Mouse (Mus musculus) lung, postnatal 36 days (tissue): ENCODE measurements at regions not wholly inside any gene's neighbourhood (a gene's known extent, or its start where the extent isn't known, plus 50 kb on each side); places are given as distances from the start of the nearest gene placed in this dataset.
"Not testable (repeated sequence)": the region's sequence is repeated elsewhere in the genome, so short reads cannot be mapped to it uniquely, and the experiment has no call there.

ENCODE experiments used
- DNase-seq: peaks from one replicate; pipeline ENCODE4 v3.0.0; 2022; ENCODE audit warnings: mixed read lengths

DNA sequence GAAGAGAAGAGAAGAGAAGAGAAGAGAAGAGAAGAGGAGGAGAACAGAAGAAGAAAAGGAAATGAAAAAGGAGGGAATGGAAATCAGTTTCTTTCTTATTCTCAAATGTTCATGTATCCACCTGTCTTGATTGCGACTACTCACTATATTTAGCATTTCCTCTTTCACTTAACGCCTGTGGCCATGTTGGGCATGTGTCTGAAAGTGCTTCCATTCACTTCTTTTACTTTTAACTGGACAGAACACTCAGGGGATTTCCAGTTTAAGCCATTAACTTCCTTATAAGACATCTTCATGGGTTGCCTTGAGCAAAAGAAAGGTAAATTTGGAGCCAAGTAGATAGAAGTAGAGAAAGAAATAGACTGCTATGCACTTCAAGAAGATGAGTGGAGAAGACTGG lies 226.3 kb upstream of the Klf6 start:
- no peak for DNase-seq

DNA sequence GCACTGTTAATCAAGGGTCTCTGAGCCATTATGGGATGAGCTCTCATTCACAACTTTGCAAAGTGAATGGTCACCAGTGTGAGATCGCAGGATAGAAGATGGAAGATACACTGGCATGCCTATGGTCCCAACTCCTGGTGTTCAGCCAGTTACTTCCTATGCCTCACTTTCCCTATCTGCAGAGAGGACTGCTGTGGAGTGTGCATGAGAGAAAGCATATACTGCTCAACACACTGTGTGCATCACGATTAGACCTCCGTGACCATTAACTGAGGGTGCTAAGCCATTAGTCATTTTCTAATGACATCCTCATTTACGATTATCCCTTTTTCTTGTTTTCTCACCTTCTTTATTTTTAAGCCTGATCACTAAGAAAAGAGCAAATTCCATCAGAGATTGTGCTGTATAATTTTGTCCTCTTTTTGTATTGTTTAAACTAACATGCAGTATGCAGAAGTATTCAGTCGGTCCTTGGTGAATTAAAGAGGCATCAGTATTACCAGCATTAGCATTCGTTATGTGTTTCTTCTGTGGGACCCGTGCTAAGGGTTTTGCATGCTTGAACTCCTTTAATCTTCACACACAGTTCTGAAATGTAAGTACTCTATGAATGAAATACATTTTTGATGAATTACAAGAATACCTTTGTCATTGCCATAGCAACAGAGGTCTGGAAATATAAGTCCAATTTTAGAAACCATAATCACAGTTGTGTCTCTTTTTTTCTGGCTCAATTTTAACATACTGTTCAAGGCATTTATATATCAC lies 219.4 kb upstream of the Klf6 start:
- DNase-seq: no peak

DNA sequence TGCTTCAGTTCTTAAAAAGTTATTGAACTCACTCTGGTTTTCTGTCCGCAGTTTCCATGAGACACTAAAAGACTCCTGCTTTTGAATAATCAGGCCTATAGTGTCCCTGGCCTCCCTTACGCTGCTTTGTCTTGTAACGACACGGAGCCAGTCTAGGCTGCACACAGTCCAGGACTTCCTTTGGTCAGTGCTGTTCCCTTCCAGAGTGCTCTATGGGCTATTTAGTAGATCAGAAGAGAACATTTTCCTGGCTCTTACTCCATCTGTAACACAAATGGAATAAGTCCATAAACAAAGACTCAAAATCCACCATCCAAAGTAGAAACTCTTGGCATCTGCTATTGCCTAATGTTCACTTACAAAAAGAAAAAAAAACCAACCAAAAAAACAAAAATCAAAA lies 213.0 kb upstream of the Klf6 start:
- peak; percentile 11 for DNase-seq

DNA sequence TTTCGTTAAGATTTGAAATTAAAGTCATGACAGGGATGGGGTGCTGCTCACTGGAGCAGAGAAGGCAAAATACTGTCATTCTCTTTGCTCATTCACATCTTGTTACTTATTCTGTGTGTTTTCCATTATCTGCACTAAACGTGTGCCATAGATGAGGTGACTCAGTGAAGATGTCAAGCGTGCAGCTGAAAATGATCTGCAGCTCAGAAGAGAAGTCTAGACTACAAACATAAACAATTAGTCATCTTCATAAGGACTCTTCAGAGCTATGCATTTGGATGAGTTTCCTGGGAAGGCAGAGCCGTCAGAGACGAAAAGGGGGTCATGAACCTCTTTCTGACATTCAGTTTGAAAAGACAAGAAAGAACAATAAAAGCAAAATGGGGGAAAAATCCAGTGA lies 203.7 kb upstream of the Klf6 start:
- DNase-seq: no peak

DNA sequence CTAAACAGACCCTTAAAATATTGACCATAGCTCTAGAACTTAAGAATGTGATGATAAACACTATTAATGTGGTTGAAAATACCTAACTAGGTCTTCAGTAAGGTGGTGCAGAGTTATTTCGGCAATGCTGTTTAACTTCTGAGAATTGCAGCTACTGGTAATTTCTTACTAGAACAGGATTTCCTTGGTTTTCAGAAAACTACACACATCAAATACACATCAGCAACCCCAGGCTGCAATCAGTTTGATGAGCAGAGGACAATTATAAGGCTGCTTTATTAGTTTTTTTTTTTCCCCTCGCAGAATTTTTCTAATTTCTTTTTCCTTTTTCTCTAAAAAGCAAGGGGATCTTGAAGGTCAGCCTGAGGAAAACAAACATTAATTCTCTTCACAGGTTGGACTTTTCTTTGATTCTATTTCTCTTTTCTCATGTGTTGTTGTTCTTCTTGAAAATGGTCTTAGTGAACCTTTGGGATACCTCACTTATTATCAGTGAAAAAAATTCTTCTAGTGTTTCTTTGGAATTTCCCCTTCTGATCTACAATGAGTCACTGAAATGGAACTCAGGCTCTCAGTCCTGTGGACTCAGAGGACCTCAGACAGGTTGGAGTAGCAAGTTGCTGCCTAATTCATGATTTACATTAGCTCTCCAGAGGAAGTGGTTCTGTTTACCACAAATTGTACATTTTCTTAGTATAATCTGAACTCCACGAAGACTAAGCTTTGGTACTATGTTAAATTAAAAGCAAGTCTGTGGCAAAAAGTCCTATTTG lies 194.9 kb upstream of the Klf6 start:
- DNase-seq: peak; percentile 5

DNA sequence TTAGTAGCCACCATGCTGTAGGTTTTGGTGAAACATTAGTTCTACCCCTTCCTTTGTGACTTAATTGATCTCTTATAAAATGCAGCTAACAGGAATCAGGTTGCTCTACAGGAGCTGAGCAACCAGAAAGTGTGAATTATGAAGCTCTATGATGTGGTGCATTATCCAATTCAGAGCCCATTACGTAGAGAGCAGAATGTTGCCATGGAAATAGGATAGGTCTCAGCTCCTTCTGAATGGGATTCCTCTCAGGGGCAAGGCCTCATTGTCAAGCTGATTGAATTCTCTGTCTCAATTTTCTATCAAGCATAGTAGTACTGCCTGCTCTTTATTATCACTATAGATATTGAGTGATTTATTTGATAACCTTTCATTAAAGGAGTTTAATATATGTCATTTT lies 185.6 kb upstream of the Klf6 start:
- DNase-seq: no peak

DNA sequence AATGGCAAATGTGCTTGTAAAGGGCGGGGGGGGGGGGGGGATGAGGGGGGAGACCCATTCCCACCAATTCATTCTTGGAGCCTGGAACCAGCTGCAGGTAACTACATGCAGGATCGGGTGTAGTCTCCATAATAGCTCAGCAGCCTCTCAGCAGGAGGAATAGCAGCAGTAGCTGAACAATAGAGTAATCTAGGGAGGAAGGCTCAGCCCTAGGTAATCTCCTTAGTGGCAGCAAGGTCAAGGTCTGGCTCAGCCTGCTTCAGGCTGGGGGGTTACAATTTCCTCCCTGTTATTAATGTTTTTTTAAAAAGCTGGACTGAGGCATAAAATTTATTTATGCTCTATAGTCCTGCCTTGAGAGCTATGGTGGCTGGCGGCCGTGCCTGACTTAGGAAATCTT lies 171.2 kb upstream of the Klf6 start:
- no peak for DNase-seq

DNA sequence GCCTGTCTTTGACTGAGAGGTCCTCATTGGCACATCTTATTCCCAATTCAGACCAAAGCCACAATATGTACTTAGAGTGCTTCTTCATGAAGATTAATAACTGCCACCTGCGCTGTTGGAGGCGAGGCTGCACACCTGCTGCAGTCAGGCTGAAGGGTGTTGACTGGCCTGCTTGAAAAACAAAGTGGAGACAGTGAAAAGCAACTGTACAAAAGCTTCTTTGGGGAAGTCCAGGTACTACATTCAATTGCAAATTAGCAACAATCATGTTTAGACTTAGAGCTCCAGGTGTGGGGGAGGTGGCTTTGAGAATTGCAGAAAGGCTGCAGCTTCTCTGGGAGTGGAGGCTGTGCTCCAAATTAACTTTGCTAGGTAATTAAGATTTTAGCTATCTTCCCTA lies 170.6 kb upstream of the Klf6 start:
- DNase-seq: not testable (repeated sequence)

DNA sequence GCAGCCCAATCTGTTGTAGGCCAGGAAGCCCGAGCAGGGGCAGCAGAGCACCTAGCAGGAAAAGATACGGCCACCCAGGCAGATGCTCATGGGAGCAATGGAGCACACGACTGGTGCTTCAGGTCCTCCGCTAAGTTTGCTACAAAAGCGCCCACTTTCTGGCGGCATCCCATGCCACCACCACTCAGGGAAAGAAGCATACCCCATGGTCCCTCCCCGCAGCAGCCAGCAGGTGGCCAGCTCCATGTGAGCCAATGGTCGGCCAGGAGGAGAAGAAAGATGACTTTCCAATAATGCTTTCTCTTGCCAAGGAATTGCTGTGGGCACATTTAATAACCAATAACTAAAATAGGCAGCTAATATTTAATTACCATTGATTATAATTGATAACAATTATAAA lies 166.7 kb upstream of the Klf6 start:
- no peak for DNase-seq

DNA sequence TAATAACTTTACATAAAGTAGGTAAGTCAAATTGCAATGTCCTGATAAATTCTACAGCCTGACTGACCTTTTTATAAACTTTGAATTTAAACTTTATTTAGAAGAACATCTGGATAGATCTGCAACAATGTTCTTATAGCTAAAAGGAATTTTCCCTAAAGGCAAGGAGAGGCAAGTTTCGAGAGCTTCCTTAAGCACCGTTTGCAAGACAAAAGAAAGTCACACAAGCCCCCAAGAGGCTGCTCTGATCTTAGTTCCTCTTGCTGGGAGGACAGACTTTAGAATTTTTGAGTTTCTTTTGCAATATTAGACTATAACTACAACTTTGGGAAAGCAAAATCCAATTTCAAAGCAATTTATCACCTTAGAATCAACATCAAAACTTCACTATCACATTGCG lies 165.7 kb upstream of the Klf6 start:
- DNase-seq: not testable (repeated sequence)

DNA sequence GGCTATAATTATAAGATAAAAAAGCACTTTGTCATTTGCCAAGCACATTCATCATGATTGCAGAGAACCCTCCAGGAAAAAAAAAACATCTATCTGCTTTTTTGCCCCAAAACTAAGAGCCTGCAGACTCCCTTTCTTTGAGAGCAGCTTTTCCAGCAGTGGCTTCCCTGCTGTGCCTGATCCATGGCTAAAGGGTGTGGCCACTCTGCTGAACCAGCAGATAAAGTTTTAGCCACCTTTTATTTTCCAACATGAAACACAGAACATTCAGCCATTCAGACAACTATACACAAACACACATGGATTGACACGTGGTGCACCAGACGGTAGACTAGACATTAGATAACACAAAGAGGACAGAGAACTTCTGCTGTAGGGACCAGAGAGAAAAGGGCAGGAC lies 164.9 kb upstream of the Klf6 start:
- DNase-seq: peak; percentile 31

DNA sequence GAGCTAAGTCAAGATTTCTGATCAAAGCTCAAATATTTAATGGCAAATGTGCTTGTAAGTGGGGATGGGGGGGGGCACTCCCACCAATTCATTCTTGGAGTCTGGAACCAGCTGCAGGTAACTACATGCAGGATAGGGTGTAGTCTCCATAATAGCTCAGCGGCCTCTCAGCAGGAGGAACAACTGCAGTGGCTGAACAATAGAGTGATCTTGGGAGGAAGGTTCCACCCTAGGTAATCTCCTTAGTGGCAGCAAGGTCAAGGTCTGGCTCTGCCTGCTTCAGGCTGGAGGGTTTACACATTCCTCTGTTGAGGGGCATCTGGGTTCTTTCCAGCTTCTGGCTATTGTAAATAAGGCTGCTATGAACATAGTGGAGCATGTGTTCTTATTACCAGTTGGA lies 164.0 kb upstream of the Klf6 start:
- DNase-seq: not testable (repeated sequence)

DNA sequence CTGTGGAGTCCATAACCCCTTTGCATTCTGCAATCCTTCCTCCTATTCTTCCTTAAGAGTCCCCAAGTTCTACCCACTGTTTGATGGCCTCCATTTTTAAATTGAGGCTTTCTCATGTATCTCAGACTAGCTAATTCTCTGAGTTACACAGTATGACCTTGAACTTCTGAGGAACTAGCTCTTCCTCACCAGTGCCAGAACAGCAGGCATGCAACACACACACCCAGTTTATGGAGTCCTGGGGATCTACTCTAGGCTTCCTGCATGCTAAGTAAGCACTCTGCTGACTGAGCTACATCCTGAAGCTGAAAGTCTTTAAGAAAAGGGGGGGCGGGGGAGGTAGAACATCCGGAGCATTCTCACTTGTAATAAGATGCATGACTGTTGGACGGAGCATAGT lies 159.2 kb upstream of the Klf6 start:
- DNase-seq: no peak

DNA sequence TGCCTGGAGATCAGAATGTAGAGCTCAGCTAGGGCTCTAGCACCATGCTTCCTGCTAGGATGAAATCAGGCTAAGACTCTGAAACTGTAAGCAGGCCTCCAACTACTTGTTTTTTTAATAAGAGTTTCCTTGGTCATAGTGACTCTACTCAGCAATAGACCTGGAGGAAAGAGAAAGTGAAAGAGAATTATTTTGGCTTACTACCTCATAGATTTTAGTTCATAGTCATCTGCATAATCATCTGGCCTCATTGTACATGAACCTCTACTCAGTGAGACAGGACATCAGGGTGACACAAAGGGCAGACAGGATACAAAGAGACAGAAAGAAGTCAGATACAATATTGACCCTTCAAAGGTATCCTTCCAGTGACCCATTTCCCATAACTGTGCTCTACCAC lies 156.3 kb upstream of the Klf6 start:
- DNase-seq: no peak

DNA sequence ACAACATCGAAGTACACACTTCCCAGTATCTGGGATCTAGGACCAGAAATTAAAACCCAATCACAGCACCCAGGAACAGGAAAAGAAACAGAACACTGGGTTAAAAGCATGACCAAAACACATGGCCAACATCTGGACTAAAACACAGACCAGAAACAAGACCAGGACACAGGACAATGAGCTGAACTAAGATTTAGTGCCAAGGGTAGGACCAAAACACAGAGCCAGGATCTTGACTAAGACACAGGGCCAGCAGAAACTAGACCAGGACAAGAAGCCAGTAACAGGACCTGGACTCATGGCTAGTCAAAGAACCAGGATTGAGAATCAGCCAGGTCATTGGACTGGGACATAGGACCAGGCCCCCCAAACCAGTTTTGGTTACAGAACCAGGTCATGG lies 149.6 kb upstream of the Klf6 start:
- DNase-seq: no peak

DNA sequence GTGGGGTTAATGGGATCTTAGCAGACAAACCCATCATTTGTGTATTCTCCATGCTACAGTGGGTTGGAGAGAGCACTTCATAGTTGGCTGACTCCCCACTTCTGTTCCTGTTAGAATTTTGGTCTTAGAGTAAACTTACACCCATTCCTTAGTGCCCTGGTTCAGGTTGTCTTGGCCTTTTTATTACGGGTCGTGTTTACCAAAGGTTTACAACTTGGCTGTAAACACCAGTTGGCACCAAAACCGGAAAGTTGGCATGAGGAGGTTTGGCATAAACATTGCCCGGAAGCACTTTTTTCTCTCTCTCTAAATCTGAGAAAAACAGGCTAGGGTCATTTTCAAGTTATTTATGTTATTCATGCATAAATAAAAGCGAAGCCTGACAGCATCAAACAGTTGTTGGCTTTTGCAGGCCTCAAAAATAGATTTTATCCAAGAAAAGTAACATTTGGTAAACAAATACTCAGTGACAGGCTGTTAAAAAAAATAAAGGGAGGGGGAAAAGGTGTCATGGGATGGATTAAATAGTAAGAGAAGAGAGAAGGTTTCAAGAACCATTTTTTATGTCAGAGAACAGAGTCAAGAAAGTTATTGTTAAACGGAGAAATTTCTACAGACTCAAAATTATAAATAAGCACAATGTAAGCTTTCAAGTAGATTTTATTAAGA lies 148.0 kb upstream of the Klf6 start:
- peak; percentile 72 for DNase-seq

DNA sequence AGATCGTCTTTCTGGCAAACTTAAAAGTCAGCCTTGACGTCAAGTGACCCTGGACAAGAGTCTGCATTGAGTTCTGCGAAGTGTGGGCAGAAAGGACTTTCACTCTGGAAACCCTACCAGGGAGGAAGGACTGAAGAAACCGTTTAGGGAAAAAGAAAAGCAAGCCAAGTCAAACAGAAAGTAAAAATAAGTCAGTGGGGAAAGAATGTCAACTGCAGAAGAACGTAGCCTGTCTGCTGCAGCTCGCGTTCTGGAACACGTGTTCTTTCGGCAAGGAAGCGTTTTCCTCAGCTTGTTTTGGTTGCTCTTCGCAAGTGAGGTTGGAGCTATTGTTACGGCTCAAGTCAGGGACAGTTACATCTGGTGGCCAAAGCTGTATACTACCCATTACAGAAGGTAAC lies 147.1 kb upstream of the Klf6 start:
- DNase-seq: peak; percentile 79

DNA sequence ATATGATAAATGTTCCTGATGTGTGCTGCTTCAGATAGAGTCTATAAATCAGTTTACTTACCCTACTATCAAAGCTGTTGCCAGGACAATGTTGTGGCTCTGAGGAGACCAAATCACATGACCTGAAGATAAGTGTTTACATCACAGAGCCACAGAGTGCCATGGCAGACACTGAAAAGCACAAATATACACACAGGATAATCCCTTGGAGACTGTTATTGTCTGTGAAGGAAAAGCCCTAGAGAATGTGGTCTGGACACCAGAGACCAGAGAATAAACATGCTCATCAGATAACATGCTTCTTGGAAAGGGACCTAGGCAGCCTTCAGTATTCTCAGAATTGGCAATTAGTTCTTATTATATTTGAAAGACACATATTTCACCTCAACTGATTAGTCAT lies 146.5 kb upstream of the Klf6 start:
- peak; percentile 62 for DNase-seq

DNA sequence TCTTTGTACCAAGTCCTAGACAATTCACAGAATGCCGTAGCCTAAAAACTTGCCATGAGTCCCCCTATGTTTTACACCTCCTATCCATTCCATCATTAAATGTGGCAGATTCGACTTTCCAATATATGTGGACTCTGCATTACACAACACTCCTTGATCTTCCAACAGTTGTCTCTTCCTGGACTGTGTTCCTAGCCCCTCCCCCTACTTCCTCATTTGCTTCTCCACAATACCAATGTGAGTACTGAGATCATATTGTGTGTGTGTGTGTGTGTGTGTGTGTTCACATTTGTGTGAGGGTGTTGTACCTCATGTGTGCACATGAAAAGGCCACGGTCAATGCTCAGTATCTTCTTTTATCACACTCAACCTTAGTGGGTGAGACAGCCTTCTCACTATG lies 144.5 kb upstream of the Klf6 start:
- DNase-seq: peak; percentile 28

DNA sequence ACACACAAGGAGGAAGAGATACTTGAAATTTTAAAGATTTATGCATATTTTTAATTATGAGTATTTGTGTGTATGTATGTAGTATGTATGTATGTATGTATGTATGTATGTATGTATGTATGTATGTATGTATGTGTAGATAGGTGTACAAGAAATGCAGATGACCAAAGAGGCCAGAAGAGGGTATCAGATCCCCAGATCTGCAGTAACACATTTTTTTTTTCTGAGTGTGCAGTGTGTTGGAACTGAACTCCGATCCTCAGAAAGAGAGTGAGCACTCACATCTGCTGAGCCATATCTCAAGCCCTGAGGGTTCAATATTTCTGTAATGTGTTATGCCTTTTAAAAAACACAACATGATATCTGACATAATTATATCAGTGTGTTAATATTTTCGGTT lies 138.0 kb upstream of the Klf6 start:
- no peak for DNase-seq

DNA sequence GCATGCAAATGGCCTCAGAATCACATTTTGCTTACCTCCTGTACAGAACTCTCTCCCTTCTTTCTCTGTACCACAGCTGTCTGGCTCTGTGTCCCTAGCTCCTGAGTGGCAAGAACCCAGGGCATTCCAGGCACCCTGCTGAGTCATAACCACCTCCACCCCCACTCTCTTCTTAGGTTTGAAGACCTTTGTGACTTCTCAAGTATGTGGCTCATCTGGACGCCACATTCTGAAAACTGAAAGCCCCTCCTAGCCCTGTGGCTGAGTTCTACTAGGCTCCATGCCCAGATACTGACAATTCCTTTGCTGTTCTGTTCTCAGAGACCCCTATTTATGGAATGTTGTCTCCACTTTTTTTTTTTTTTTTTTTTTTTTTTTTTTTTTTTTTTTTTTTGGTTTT lies 136.9 kb upstream of the Klf6 start:
- DNase-seq: peak; percentile 47

DNA sequence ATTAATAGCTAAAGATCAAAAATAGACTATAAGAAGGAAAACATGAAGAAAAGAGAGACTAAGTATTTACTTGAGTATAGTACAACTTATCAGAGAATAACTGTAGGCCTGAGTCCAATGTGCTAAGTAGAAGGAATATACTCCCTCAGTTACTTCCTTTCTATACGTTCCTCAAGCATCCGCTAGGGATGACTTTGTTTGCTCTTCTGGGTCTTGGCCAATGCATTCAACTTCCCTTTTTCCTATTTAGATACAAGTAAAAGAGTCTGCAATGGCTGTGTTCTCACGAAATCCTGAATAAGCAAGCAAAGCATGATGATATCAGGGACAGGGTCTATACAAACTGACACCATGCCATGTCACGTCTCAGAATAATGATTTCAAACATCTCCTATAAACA lies 135.3 kb upstream of the Klf6 start:
- peak; percentile 25 for DNase-seq

DNA sequence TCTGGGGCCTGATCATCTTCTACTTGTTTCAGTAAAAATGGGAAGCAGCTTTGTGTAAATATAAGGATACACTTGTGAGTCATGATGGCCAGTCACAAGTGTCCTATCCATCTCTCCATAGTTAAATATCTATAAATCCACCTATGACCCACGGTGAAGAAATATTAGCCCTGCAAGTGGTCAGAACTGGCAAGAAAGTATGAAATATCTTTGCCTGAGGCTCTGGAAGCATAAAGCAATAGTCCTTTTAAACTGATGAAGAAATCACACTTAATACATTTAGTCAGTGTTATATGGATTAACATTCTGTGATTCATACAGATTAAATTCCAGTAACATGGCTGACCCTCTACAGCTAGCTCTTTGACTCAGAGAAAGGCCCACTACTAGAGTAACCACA lies 134.8 kb upstream of the Klf6 start:
- no peak for DNase-seq

DNA sequence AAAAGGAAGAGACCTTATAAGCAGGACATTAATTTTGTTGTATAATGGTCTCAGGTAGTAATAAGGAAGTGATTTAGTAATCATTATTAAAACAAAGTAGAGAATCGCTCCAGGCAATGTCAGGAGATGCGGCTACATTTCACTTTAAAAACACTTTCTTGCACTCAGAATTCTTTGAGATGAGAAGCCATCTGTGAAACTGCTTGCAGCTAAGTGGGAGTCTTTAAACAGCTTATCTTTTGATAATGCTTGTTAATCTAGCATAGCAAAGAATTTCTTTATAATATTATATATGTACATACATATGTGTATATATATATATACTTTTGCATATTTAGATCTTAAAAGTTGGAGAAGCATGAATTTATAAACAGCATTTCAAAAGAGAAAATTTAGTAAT lies 133.1 kb upstream of the Klf6 start:
- DNase-seq: no peak
